Comparison of ENCODE assay signal across 8 mouse cellular contexts in genomic region chr1:130876931-130877509, GRCm38 (mm10).
DNase-seq lines count a peak whose midpoint lies in the region.

No protein-coding gene starts in this region.

- peak; percentile 49 to 60 for DNase-seq in cerebellum, adult 18-20 months
- no peak for DNase-seq in cerebellum, adult 11-12 months
- DNase-seq in ovary, postnatal 14 days (ENCODE audit: low spot score), result peak; percentile 54
- DNase-seq in ovary, postnatal 10 days (ENCODE audit: low spot score), result no peak
- DNase-seq in cerebellum, adult 9-10 months, result peak; percentile 76
- DNase-seq in induced T-regulatory cell, adult 2 months (ENCODE audit: low read depth), result peak; percentile 85
- peak; percentile 66 for DNase-seq in lung, postnatal 14 days
- peak; percentile 40 for DNase-seq in thymus, postnatal 4 days

Comparison
In these comparisons a context has a peak if more than half of its experiments do, and no peak if none do; other contexts are left out.
1. DNase-seq: peak in cerebellum, adult 18-20 months (2 of 2), ovary, postnatal 14 days (single experiment), cerebellum, adult 9-10 months (single experiment), induced T-regulatory cell, adult 2 months (single experiment), lung, postnatal 14 days (single experiment) and thymus, postnatal 4 days (single experiment); none in cerebellum, adult 11-12 months (single experiment) and ovary, postnatal 10 days (single experiment).